Mouse (Mus musculus) hindbrain, embryonic 14.5 days (tissue): Measurements from ENCODE around the gene Rnf227. TPM values are rescaled to one million over a fixed set of nuclear protein-coding genes. Genes with fewer than 3 reads are reported as not detected.

Experiments
- ATAC-seq: fragments of 200-750 bp; cut with Nextera tagmentation; 2 replicates; pipeline ENCODE4 v1.8.0; 2017; ENCODE audit warnings: moderate number of reproducible peaks, mild to moderate bottlenecking, moderate TSS enrichment, moderate library complexity; ENCODE audit not compliant: low FRiP score
- DNase-seq: peaks from one replicate; pipeline ENCODE4 v3.0.0-alpha.2; 2015; ENCODE audit warnings: low spot score
- H3K27ac ChIP-seq: fragments of 300-500 bp; sonication (generic); 2 replicates; pipeline ENCODE4 v1.5.1; 2014; ENCODE audit warnings: mild to moderate bottlenecking, moderate library complexity
- H3K27me3 ChIP-seq: fragments of 300-500 bp; sonication (generic); 2 replicates; pipeline ENCODE4 v1.6.1; 2014; ENCODE audit warnings: mild to moderate bottlenecking, low read length, mixed read lengths; ENCODE audit not compliant: control insufficient read depth, insufficient read depth
- H3K36me3 ChIP-seq: fragments of 300-500 bp; sonication (generic); replicated peaks from 2 replicates; pipeline ENCODE4 v1.6.1; 2014; ENCODE audit not compliant: control insufficient read depth, insufficient read depth
- H3K4me1 ChIP-seq: fragments of 300-500 bp; sonication (generic); replicated peaks from 2 replicates; pipeline ENCODE4 v1.6.1; 2014; ENCODE audit warnings: antibody characterized with exemption, low read length, mixed read lengths; ENCODE audit not compliant: control insufficient read depth, insufficient read depth
- H3K4me2 ChIP-seq: fragments of 300-500 bp; sonication (generic); replicated peaks from 2 replicates; pipeline ENCODE4 v1.6.1; 2014; ENCODE audit warnings: mild to moderate bottlenecking, moderate library complexity
- H3K4me3 ChIP-seq: fragments of 300-500 bp; sonication (generic); replicated peaks from 2 replicates; pipeline ENCODE4 v1.5.1; 2014; ENCODE audit warnings: mild to moderate bottlenecking, low read length
- H3K9ac ChIP-seq: fragments of 300-500 bp; sonication (generic); 2 replicates; pipeline ENCODE4 v1.6.1; 2014
- H3K9me3 ChIP-seq: fragments of 300-500 bp; sonication (generic); 2 replicates; pipeline ENCODE4 v1.6.1; 2016; ENCODE audit warnings: low read length; ENCODE audit not compliant: control insufficient read depth
- WGBS: fragments of 180-500 bp; shearing (Covaris S2); extraction: QIAGEN DNeasy Blood & Tissue Kit; methylation state at CpG from one replicate; pipeline ENCODE4 v1.1.7; 2014; 5-methylcytosine and 5-hydroxymethylcytosine counted together
- polyA plus RNA-seq: library from polyadenylated mRNA; unstranded; fragments of >200 nt; fragmentation: Nextera tagmentation; extraction: Ambion mirVana; gene quantifications from 2 replicates; pipeline ENCODE4 v1.2.1, GENCODE M21; 2014

Gene Rnf227
- polyA plus RNA-seq, 1 experiment from 2014 or later = 224 TPM

DNA sequence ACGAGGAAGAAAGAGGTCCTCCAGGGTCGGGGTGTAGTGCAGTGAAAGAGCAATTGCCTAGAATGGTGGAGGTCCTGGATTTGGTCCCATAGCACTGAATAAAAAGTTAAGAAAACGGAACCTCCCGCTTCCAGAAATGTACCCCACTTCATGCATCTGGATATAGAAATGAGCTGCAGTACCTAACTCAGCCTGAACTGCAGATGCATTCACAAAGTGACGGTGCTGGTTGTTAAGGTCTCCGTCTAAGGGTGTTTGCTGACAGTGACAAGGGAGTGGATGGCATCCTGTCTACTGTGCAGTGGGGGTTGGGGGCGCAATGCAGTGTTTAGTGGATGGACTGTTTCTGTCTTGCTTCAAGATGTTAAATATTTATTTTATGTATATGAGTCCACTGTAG, 46.5 kb downstream of the Rnf227 start:
- no peak for ATAC-seq
- Histone ChIP-seq H3K9me3 (no peaks in the 10 kb centered on the region), H3K4me1 (no peaks in the 10 kb centered on the region), H3K9ac (no peak overlapping the region), H3K4me2 (no peak overlapping the region), H3K27me3 (no peaks in the 10 kb centered on the region), H3K36me3 (no peaks in the 10 kb centered on the region), H3K27ac (no peak overlapping the region), H3K4me3 (no peak overlapping the region)
- DNase-seq = no peak
- WGBS = 83% methylated on average over 7 of the region's 7 CpGs

DNA sequence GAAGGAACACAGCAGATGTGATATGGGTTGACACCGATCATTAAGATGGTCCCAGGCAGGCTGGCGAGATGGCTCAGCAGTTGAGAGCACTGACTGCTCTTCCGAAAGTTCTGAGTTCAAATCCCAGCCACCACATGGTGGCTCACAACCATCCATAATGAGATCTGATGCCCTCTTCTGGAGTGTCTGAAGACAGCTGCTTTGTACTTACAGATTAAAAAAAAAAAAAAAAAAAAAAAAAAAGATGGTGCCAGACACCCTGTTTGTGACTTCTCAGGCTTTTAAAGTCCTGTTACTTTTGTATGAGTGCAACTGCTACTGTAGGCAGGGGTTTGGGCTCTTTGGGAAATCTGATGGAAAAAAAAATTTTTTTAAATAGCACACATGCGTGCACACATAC, 48.4 kb downstream of the Rnf227 start:
- Histone ChIP-seq H3K4me1 (no peaks in the 10 kb centered on the region), H3K9me3 (no peaks in the 10 kb centered on the region), H3K9ac (no peak overlapping the region), H3K36me3 (no peaks in the 10 kb centered on the region), H3K27ac (no peak overlapping the region), H3K4me3 (no peak overlapping the region), H3K4me2 (no peak overlapping the region), H3K27me3 (no peaks in the 10 kb centered on the region)
- DNase-seq (no peak), ATAC-seq (no peak)
- 96% methylated on average over 4 of the region's 4 CpGs for WGBS

DNA sequence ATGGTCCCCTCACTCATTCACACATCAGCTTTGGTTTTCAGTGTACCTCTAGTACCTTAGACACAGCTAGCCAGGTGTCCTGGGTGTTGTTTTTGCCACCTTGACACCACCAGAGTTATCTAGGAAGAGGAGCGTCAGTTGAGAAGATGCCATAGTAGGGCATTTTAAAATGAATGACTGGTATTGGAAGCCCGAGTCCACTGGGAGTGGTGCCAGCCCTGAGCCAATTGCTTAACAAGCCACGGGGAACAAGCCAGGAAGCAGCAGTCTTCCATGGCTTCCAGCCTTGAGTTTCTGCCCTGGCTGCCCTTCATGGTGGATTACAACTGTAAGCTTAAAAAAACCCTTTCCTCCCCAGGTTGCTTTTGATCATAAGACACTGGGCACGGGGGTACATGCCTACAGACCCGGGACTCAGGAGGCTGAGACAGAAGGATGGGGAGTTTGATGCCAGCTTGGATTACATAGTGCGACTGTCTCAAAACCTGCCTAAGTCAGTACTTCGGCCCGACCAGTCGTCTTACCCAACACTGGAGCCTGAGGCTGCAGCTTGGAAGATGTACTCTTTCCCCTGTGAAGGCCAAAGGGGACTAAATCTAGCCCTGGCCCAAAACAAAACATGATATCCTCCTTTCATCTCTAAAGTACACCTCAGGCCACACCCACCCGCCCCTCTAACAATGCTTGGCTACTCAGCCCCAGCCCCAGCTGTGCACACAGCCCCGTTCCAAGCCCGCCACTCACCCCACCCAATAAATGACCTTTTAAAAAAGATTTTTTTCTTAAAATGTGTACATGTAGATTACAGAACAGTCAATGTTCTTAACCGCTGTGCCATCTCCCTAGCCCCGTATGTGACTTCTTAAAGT, 49.5 kb downstream of the Rnf227 start:
- no peaks in the 10 kb centered on the region for H3K27me3 ChIP-seq
- WGBS = 64% methylated on average over 14 of the region's 14 CpGs
- H3K4me1 ChIP-seq = peaks cover 6% of the 10 kb centered on the region; the same call in 1 of the 2 replicates
- H3K9me3 ChIP-seq = no peaks in the 10 kb centered on the region
- H3K4me3 ChIP-seq = no peak overlapping the region
- ATAC-seq = no peak
- no peak overlapping the region for H3K9ac ChIP-seq
- no peak overlapping the region for H3K27ac ChIP-seq
- no peak for DNase-seq
- H3K4me2 ChIP-seq = no peak overlapping the region
- no peaks in the 10 kb centered on the region for H3K36me3 ChIP-seq

DNA sequence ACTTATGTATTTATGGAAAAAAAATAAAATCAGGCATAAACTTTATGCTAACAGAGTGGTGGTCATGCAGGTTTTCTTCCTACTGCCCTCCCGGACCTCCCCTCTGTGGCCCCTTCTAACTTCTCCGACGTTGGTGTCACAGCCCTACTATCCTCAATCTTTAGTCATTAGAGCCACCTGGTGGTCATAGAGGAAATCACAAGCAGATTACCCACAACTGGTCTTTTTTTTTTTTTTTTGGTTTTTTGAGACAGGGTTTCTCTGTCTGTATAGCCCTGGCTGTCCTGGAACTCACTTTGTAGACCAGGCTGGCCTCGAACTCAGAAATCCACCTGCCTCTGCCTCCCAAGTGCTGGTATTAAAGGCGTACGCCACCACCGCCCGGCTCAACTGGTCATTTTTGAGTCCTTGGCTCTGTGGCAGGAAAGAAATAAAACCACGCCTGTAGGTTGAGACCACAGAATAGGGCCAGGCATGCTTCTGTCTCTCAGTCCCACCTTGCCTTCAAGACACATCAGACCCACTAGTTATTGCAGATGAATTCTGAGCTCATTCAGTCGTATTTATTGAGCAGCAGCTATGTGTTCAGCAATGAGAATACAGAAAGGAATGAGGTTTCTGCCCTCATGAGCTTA, 50.3 kb downstream of the Rnf227 start:
- 47% methylated on average over 10 of the region's 10 CpGs for WGBS
- H3K36me3 ChIP-seq = no peaks in the 10 kb centered on the region

More for the DNA sequence above, 50.3 kb downstream of the Rnf227 start:
- no peaks in the 10 kb centered on the region for H3K27me3 ChIP-seq
- peak; percentile 32; the same call in 1 of the 2 replicates for ATAC-seq
- DNase-seq = peak; percentile 90
- peaks cover 6% of the 10 kb centered on the region; the same call in 1 of the 2 replicates for H3K4me1 ChIP-seq
- no peaks in the 10 kb centered on the region for H3K9me3 ChIP-seq
- no peak overlapping the region for H3K27ac ChIP-seq
- H3K4me2 ChIP-seq = no peak overlapping the region
- no peak overlapping the region for H3K4me3 ChIP-seq
- H3K9ac ChIP-seq = no peak overlapping the region

Other genes starting within 250 kb of the Rnf227 start
- gene Per1, start 245.2 kb upstream of the Rnf227 start, polyA plus RNA-seq = 9.6 and 10.1 TPM in 2 replicates
- gene Hes7, start 220.1 kb upstream of the Rnf227 start, polyA plus RNA-seq = 0.43 and 0.52 TPM in 2 replicates
- 0.39 and 0.56 TPM in 2 replicates for gene 9130213A22Rik, start 217.9 kb upstream of the Rnf227 start, polyA plus RNA-seq
- 4.3 and 4.9 TPM in 2 replicates for gene Aloxe3, start 214.6 kb upstream of the Rnf227 start, polyA plus RNA-seq
- gene Alox12b, start 183.5 kb upstream of the Rnf227 start, polyA plus RNA-seq = 0.59 and 0.60 TPM in 2 replicates
- gene Alox8, start 142.6 kb upstream of the Rnf227 start, polyA plus RNA-seq = 0.25 and 0.30 TPM in 2 replicates
- 0.29 and 0.34 TPM in 2 replicates for gene Gucy2e, start 103.4 kb upstream of the Rnf227 start, polyA plus RNA-seq
- 11.0 and 12.3 TPM in 2 replicates for gene Cntrob, start 16.7 kb upstream of the Rnf227 start, polyA plus RNA-seq
- 176 and 197 TPM in 2 replicates for gene Trappc1, start 16.5 kb upstream of the Rnf227 start, polyA plus RNA-seq
- 4.3 and 4.7 TPM in 2 replicates for gene Kcnab3, start 14.2 kb upstream of the Rnf227 start, polyA plus RNA-seq
- gene Chd3, start 28.9 kb downstream of the Rnf227 start, polyA plus RNA-seq = 67.5 and 76.6 TPM in 2 replicates
- gene Naa38, start 55.0 kb downstream of the Rnf227 start, polyA plus RNA-seq = 117 and 130 TPM in 2 replicates
- gene Cyb5d1, start 55.2 kb downstream of the Rnf227 start, polyA plus RNA-seq = 23.9 and 26.7 TPM in 2 replicates
- gene Tmem88, start 57.8 kb downstream of the Rnf227 start, polyA plus RNA-seq = 5.4 and 7.7 TPM in 2 replicates
- gene Kdm6b, start 73.2 kb downstream of the Rnf227 start, polyA plus RNA-seq = 26.8 and 33.0 TPM in 2 replicates
- 4.8 and 4.9 TPM in 2 replicates for gene Dnah2, start 208.6 kb downstream of the Rnf227 start, polyA plus RNA-seq
- 39.9 and 40.8 TPM in 2 replicates for gene Efnb3, start 219.7 kb downstream of the Rnf227 start, polyA plus RNA-seq
- 15.6 and 16.8 TPM in 2 replicates for gene Wrap53, start 239.8 kb downstream of the Rnf227 start, polyA plus RNA-seq
- 55.7 TPM in 2 replicates for gene Trp53, start 239.9 kb downstream of the Rnf227 start, polyA plus RNA-seq